Mouse (Mus musculus): ENCODE results near the gene Gm45234.
A peak's percentile ranks its signal among the peaks of the same experiment; 100 is the strongest.
"Not testable (repeated sequence)": the region's sequence is repeated elsewhere in the genome, so short reads cannot be mapped to it uniquely, and the experiment has no call there.

Gene Gm45234

DNA sequence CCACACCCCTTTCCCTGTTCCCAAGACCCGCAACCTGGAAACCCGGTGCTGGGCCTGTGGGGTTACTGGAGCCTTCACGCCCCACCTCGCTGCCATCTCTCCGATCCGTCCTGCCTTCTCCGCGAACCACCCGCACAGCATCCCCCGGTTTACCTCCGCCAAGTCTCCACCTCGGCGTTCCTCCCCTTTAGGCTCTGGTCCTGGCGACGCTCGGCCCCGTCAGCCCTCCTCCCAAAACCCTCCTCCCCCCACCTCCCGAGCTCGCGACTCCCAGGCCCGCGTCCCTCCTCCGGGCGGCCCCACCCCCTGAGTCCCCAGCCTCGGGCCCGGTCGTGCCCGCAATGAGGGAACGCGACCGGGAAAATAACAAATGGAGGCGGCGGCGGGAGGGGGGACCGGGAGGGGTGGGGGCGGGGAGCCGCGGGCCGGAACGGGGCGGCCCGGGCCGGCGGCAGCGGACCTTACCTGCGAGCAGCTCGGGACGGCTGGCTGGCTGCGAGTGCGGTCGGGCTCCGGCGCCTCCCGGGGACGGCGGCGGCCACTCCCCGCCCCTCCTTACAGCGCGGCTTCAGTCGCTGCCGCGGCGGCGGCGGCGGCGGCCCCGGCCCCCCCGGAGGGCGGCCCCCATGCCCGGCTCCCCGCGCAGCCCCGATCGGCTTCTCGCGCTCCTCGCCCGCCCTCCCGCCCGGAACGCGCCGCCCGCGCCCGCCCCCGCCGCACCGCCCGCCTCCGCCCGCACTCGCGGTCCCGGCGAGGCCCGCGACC lies at the start of gene Gm45234, which contains the start of gene Atn1:
TSS of gene Gm45234 (minus strand) at position 191 of the 765 bp plus-strand sequence.
TSS of gene Atn1 (minus strand) at position 694 of the 765 bp plus-strand sequence.
- peak; percentile 88 for DNase-seq (ENCODE audit: low read depth, low spot score)

DNA sequence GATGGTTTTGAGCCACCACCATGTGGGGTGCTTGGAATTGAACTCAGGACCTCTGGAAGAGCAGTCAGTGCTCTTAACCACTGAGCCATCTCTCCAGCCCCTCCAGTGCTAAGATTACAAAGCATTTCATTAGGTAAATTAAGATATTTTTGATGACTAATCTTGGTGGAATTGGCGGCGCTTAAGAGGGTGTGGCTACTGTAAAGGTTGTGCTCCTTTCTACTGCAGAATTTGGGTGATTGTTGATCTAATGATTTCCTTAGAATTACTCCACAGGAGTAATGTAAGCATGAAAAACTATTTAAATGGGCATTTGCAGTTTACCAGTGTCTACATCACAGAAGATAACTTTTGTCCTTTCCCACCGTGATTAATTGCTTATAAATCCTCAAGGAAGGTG lies 48.5 kb upstream of the Gm45234 start:
- DNase-seq (ENCODE audit: low read depth, low spot score), result peak; percentile 56

DNA sequence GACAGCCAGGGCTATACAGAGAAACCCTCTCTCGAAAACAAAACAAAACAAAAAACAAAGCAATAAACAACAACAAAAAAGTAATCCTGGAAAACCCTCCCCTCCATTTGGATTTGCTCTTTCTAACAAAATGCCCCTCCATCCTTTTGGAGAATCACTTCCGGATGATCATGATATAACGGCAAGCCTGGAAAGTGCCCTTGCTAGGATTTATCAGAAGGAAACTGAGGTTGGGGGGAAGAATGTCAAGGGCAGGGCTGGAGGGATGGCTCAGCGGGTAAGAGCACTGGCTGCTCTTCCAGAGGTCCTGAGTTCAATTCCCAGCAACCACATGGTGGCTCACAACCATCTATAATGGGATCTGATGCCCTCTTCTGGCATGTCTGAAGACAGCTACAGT lies 47.9 kb upstream of the Gm45234 start:
- not testable (repeated sequence) for DNase-seq (ENCODE audit: low read depth, low spot score)

DNA sequence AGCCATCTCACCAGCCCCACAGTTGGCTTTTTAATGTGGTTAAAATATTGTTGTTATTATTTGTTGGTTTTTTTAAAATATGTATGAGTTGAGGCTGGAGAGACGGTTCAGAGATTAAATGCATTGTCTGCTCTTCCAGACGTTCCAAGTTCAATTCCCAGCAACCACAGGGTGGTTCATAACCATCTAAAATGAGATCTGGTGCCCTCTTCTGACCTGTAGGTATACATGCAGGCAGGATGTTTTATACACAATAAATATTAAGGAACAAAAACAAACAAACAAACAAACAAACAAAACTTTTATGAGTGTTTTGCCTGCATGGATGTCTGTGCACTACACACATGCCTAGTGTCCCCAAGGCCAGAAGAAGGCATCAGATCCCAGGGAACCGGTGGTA lies 47.2 kb upstream of the Gm45234 start:
- DNase-seq (ENCODE audit: low read depth, low spot score), result peak; percentile 56

DNA sequence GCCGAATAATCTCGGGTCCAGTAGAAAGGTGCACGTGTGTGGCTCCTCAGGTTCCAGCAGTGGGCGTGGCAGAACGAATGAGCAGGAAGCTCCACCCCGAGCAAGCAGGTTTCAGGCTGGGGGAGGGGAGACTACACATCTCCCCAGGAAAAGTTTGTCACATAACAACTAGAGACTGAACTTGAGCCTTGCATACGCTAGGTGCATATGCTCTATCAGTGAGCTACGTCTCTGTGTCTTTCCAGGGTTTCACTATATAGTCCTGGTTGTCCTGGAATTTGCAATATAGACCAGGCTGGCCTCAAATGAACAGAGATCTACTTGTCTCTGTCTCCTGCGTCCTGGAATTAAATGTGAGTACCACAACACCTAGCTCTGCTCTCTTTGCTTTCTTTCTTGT lies 46.6 kb upstream of the Gm45234 start:
- peak; percentile 71 for DNase-seq (ENCODE audit: low read depth, low spot score)

DNA sequence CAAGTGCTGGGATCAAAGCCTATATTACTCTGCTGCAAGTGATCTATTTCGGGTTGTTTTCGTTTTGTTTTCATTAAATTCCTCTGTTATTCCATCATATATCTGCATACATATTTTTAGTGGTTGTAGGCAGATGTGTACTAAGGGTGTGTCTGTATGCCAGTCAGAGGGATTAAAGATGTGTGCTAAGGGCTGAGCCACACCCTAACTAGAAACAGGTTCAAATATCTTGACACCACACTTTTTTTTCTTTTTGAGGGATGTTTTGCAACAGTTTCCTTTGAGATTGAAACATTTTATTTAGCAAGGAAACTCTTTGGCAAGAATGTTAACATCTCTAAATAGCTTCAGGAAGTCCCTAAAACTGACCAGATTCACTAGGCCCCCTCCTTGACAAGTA lies 40.4 kb upstream of the Gm45234 start:
- DNase-seq (ENCODE audit: low read depth, low spot score), result no peak

DNA sequence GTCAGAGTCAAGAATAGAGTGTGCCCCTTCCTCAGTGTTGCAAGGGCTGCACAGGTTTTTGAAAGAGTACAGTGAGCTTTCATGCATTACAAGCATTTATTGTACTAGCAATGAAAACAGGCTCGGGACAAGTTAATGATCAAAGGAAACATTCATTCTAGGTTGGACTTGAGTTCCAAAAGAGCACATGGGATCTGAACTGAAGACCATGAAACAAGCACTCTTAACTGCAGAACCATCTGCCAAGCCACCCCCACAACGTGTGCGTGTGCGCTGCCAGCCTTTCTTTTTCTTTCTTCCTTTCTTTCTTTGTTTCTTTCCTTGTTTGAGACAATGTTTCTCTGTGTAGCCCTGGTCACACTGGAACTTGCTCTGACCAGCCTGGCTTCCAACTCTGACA lies 40.0 kb upstream of the Gm45234 start:
- DNase-seq (ENCODE audit: low read depth, low spot score), result peak; percentile 18

DNA sequence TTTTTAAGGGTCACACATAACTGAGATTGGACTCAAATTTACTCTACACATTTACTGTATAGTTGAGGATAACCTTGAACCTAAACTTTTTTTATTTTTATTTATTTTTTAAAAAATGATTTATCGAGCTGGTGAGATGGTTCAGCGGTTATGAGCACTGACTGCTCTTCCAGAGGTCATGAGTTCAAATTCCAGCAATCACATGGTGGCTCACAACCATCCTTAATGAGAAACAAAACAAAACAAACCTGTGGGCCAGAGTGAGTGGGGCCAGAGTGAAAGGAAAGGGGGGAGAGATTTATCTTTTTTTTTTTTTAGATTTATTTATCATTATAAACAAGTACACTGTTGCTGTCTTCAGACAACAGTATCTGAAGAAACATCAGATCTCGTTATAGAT lies 36.1 kb upstream of the Gm45234 start:
- no peak for DNase-seq (ENCODE audit: low read depth, low spot score)

DNA sequence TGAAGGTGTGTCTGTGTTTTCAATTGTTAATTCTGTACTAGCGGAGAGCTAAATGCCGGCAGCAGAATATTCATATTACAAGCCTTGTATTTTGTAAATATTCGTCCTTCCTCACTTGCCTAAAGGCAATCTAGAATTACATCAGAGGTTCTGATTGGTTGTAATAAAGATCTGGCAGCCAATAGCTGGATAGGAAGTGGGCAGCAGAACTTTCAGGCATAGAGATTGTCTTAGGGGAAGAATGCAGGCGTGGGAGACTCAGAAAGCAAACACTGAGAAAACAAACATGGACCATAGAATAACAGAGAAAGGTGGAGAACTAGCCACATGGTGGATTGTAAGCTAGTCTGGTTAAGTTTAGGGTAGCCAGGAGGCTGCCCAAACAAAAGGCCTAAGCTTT lies 34.3 kb upstream of the Gm45234 start:
- no peak for DNase-seq (ENCODE audit: low read depth, low spot score)

DNA sequence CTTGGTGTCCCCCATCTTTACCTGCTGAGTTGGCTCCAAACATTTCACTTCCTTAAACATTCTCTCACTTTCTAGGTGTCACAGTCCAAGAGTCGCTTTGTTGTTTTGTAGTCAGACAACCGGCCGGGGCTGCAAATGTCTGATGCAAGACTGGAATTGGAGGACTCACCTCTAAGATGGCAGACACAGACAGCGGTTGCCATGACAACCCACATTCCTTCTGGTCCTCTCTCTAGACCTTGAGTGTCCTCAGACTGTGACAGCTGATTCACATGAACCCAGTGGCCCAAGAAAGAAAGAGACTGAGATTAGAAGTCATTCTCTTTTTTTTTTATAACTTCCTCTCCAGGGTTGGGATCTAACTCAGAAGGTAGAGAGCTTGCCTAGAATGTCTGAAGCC lies 33.7 kb upstream of the Gm45234 start:
- DNase-seq (ENCODE audit: low read depth, low spot score), result peak; percentile 83

DNA sequence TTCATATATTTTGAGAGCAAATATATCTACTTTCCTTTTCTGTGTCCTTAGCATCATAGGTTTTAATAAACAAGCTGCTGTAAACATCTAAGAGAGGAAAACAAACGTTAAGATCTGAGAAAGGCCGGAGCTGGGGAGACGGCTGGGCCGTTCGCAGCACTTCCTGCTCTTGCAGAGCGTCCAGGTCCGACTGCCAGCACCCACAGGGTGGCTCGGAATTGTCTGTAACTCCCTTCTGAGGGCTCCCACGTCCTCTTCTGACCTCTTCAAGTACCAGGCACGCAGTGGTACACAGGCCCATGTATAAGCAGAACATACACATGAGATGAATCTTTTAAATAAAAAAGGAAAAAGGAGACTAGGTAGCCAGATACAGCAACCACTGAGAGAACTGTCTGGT lies 31.9 kb upstream of the Gm45234 start:
- DNase-seq (ENCODE audit: low read depth, low spot score), result no peak

DNA sequence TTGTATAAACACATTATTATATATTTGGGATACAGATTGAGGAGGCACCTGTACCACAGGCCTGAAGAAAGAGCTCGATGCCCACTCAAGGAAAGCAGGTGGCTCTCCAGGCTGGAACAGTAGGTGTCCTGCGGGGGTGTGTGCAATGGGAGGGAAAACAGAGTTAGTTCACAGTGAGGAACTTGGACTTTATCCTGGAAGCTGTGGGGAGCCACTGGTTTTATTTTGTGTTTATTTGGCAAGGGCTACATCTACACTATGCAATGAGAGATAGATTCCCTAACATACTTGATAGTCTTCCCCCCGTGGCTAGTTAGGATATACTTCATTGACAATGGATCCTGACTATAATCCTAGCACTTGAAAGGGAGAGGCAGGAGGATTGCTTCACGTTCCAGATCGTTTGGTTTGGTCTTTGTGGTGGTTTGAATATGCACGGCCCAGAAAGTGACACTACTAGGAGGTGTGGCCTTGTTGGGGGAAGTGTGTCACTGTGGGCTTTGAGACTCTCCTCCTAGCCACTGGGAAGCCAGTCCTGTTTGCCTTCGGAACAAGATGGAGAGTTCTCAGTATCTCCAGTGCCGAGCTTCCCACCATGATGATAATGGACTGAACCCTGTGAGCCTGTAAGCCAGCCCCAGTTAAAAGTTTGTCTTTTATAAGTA lies 31.1 kb upstream of the Gm45234 start:
- peak; percentile 49 for DNase-seq (ENCODE audit: low read depth, low spot score)

DNA sequence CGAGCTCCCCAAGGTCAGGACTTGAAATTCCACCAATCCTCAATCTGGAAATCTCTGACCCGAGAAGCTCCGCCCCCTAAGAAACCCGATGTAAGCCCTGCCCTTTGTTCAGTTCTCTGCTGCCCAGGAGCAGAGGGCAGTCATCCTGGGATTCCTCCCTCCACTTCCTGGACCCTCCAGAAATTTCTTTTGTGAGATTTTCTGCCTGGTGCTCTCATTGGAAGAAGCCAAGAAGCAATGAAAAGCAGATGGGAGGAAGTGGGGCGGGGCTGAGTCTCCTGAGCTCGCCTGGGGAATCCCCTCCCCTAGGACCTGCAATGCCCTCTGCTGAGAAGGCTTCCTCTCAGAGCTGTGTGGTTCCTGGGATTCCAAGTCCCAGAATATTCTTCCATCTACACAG lies 26.6 kb upstream of the Gm45234 start:
- peak; percentile 89 for DNase-seq (ENCODE audit: low read depth, low spot score)

DNA sequence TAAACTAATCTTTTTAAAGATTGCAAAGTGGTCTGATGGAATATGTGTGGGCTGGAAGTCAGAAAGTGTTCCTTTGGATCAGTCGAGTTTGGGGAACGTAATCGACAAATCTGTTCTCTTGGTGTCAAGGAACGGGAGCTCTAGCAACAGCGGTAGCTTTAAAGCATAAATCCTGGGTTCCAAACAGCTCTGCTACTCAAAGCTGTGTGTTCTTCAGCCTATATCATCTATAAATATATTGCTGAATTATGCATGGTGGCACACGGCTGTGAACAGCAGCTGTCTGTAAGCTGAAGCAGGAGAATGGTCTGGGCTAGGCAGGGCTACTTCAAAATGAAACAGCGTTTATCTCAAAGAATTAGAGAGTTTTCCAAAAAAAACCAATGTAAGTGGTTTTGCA lies 25.1 kb upstream of the Gm45234 start:
- no peak for DNase-seq (ENCODE audit: low read depth, low spot score)

DNA sequence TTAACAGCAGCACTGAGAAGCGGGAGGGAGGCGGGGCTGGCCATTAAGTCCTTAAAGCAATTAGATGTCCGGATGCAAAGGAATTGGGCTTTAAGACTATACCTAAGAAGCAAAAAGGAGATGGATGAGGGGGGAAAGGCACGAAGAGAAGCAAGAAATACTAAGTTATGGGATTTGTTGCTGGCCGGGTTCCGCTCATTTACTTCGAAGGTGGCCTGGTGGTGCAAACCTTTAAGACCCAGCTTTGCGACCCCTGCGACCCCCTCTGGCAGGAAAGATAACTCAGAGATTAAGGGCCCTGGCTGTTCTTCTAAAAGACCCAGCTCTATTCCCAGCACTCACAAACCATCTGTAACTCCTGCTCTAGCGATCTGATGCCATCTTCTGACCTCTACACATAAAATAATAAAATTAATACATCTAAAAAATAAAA lies 24.2 kb upstream of the Gm45234 start:
- no peak for DNase-seq (ENCODE audit: low read depth, low spot score)

DNA sequence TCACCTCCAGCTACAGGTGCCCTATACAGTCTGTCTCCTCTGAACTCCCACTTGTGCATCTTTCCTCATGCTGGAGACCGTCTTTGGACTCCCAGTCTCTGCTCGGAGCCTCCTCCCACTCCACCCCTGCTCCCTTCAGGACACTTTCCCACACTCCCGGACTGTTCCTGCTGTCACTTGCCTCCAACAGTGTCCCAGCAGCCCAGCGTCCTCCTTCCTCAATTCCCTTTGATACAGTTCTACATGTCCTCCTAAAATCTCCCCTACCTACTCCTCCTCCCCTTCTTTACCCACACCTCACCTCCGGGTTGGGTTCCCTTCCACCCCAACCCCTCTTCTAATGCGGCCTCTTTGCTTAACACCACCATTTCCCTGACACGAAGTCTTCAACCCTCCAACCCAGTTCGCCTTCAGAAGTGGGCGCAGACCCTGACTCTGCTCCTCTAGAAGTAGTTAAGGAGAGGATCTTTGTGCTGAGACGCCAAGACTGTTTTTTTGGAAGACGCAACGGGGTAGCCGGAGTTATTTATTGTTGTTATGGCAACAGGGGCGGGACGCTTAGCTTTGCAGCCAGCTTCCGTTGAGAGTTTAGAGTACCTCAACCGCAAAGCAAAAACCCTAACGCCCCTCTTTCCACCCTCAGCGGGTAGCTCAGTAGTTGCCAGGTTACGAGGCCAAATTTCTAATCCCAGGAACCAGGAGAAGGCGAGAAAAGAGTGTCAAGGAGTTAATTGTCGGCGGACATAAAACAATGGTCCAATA lies 23.6 kb upstream of the Gm45234 start, which contains the start of gene Lrrc23:
TSS of gene Lrrc23 (minus strand) at position 506 of the 762 bp plus-strand sequence.
- DNase-seq (ENCODE audit: low read depth, low spot score), result peak; percentile 75

DNA sequence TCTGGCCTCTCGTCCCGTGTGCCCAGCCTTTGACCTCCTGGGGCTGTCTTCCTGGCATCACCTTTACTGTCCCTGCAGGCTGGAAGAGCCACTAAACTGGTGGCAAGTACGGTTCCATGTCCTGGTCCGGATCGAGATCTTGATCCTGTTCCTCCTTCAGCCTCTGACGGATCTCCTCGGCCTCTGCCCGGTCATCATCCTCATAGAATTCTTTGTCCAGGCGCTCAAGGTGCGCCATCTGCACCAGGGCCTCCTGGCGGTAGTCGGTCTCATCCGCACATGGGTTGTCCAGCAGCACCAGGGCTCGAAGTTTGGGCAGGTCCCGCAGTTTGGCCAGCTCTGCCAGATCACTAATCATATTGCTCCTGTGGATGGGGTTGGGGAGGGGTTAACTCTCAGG lies 14.7 kb upstream of the Gm45234 start:
- DNase-seq (ENCODE audit: low read depth, low spot score), result no peak

DNA sequence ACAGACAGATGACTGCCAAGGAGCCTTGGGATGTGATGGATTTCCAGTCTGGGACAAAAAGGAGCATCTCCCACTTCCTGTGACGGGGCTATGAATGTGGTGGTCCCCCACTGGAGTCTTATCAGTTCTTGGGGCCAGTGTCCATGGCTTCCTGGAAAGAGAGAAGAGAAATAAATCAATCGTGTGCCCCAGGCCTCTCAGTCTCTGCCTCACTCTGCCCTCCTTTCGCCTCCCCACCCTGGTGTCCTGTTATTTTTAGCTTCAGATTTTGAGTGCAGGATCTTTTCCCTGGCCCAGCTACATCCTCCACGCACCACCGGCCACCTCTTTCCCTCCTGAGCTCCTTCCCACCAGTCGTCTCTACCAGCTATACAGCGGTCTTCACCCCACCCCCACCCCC lies 14.2 kb upstream of the Gm45234 start:
- no peak for DNase-seq (ENCODE audit: low read depth, low spot score)

DNA sequence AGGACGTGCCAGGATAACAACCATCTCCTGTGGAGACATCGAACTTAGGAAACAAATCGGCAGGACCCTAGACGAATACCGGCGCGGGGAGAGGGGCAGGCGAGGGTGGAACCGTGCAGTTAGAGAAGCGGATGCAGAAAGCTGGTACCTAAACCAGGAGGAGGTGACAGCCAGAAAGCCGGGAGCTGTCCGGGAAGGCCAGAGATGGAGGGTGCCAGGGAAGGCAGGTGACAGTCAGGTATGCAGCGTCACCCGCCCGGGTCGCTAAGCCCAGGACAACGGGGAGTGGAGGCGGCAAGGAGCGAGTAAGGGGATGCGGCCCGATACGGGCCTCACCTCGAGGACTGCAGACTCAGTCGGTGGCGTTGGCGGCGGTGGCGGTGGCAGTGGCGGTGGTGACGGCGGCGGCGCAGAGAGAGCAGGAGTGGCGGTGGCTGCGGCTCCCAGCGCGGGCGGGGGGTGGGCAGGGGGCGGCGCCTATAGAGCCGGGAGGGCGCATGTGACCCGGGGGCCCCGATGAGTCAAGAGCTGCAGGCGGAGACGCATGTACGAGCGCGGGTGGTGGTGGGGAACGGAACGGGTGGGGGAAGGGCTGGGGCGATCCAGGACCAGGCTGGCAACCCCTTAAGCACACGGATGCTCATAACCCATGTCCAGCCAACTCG lies 13.4 kb upstream of the Gm45234 start, which contains the start of gene Eno2:
TSS of gene Eno2 (minus strand) at position 573 of the 665 bp plus-strand sequence.
- DNase-seq (ENCODE audit: low read depth, low spot score), result peak; percentile 62

DNA sequence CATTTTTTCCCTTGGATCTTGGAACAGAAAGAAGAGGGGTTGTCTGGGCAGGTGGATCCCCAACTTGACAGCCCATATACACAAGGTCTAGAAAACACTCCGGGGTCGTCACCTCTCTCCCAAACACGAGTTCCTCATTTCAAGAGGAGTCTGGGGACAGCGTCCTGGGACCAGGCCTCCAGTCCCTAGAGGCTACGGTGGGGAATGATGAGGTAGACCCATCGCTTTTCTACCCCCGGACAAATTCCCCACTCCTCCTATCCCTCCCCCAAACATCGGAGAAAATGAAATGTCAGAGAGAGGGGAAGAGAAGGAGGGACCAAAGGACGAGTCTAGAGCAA lies 12.9 kb upstream of the Gm45234 start:
- DNase-seq (ENCODE audit: low read depth, low spot score), result no peak

DNA sequence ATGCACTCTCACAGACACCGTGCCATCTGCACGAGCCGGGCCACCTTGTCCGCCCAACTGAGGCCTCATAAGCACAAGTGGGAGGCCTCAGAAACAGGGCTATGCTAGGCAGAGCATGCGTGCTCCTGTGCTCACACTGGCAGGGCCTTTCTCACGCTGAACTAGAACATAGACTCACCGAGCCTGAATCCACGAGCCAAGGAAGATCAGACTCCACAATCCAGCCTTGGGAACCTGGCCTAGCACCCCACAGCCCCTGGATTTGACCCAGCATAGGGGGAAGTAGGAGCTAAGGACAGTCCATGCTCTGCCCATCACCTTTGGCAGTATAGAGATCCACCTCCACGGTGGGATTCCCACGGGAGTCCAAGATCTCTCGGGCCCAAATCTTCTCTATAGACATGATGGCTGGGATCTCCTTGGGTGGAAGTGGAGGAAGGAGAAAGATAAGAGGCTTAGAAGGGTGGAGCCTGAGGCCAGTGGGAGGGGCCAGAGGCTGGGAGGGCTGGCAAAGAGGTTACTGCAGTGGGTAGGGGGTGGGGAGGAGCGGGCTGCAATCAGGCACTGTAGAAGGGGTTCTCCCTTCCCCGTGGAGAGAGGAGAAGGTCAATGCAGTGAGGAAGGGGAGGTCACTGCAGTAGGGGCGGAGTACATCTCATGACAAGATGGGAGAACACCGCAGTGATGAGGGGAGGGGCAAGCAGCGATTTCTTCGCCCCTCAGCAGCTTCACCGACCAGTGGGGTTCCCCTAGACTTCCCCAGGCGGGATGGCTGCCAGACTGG lies 12.3 kb upstream of the Gm45234 start:
- DNase-seq (ENCODE audit: low read depth, low spot score), result peak; percentile 81
